Mouse (Mus musculus) heart, embryonic 16.5 days (tissue): ENCODE data around the gene Pithd1. TPM values are rescaled to one million over a fixed set of nuclear protein-coding genes. Genes with fewer than 3 reads are reported as not detected.

Experiments
- ATAC-seq: fragments of 200-750 bp; cut with Nextera tagmentation; replicated peaks from 2 replicates; pipeline ENCODE4 v1.8.0; 2017; ENCODE audit warnings: moderate number of reproducible peaks; ENCODE audit not compliant: insufficient read depth, low FRiP score; ENCODE audit errors: extremely low read depth
- H3K27ac ChIP-seq: fragments of 300-500 bp; sonication (generic); 2 replicates; pipeline ENCODE4 v1.5.1; 2014; ENCODE audit warnings: mild to moderate bottlenecking, low read length, control low read depth, moderate library complexity
- H3K27me3 ChIP-seq: fragments of 300-500 bp; sonication (generic); 2 replicates; pipeline ENCODE4 v1.6.1; 2014; ENCODE audit warnings: low read length, mixed read lengths; ENCODE audit not compliant: control insufficient read depth, insufficient read depth
- H3K36me3 ChIP-seq: fragments of 300-500 bp; sonication (generic); 2 replicates; pipeline ENCODE4 v1.6.1; 2014; ENCODE audit not compliant: control insufficient read depth, insufficient read depth
- H3K4me1 ChIP-seq: fragments of 300-500 bp; sonication (generic); 2 replicates; pipeline ENCODE4 v1.6.1; 2014; ENCODE audit warnings: low read length, mixed read lengths; ENCODE audit not compliant: control insufficient read depth, insufficient read depth
- H3K4me2 ChIP-seq: fragments of 300-500 bp; sonication (generic); 2 replicates; pipeline ENCODE4 v1.6.1; 2014; ENCODE audit warnings: low read depth, mild to moderate bottlenecking, control low read depth, low read length
- H3K4me3 ChIP-seq: fragments of 300-500 bp; sonication (generic); 2 replicates; pipeline ENCODE4 v1.5.1; 2014; ENCODE audit warnings: mild to moderate bottlenecking, control low read depth, low read length
- H3K9ac ChIP-seq: fragments of 300-500 bp; sonication (generic); 2 replicates; pipeline ENCODE4 v1.6.1; 2014; ENCODE audit warnings: low read length, control low read depth
- H3K9me3 ChIP-seq: fragments of 300-500 bp; sonication (generic); replicated peaks from 2 replicates; pipeline ENCODE4 v1.6.1; 2016; ENCODE audit warnings: low read length; ENCODE audit not compliant: control insufficient read depth
- WGBS: fragments of 180-500 bp; shearing (Covaris S2); extraction: QIAGEN DNeasy Blood & Tissue Kit; methylation state at CpG from one replicate; pipeline ENCODE4 v1.1.7; 2014; 5-methylcytosine and 5-hydroxymethylcytosine counted together
- polyA plus RNA-seq: library from polyadenylated mRNA; unstranded; fragments of >200 nt; fragmentation: Nextera tagmentation; extraction: Ambion mirVana; gene quantifications from 2 replicates; pipeline ENCODE4 v1.2.1, GENCODE M21; 2015

The Pithd1 gene
- polyA plus RNA-seq, 1 experiment from 2014 or later, result 64.5 TPM

GRCm38 (mm10) chr4:136022924-136023323, 35.9 kb upstream of the Pithd1 start:
- no peaks in the 10 kb centered on the region for H3K27me3 ChIP-seq
- 91% methylated on average over 9 of the region's 9 CpGs for WGBS
- H3K36me3 ChIP-seq, result no peaks in the 10 kb centered on the region
- no peaks in the 10 kb centered on the region for H3K9me3 ChIP-seq
- no peak overlapping the region for H3K9ac ChIP-seq
- H3K27ac ChIP-seq, result no peak overlapping the region
- no peak overlapping the region for H3K4me2 ChIP-seq
- no peak overlapping the region for H3K4me3 ChIP-seq
- peaks cover 9% of the 10 kb centered on the region for H3K4me1 ChIP-seq
- no peak for ATAC-seq

- ATAC-seq, result peak; percentile 100
- Histone ChIP-seq H3K27ac (peak within 1 kb of the TSS; percentile 89), H3K4me3 (peak within 1 kb of the TSS; percentile 100), H3K4me1 (peaks cover 9% of the 10 kb centered on the region), H3K9me3 (no peaks in the 10 kb centered on the region), H3K4me2 (peak within 1 kb of the TSS; percentile 74), H3K36me3 (no peaks in the 10 kb centered on the region), H3K27me3 (no peaks in the 10 kb centered on the region), H3K9ac (peak within 1 kb of the TSS; percentile 100)
- under 1% methylated on average over 48 of the region's 48 CpGs for WGBS
Observed at GRCm38 (mm10) chr4:136021549-136022047, 34.5 kb upstream of the Pithd1 start, which contains the start of gene Eloa. Gene Eloa (minus strand): TSS chr4:136021763.

- Histone ChIP-seq H3K27me3 (no peaks in the 10 kb centered on the region), H3K27ac (peak overlapping the region; percentile 89), H3K36me3 (no peaks in the 10 kb centered on the region), H3K4me2 (peak overlapping the region; percentile 74), H3K4me3 (peak overlapping the region; percentile 100), H3K9ac (peak overlapping the region; percentile 100), H3K9me3 (no peaks in the 10 kb centered on the region), H3K4me1 (peaks cover 9% of the 10 kb centered on the region)
- whole genome bisulfite sequencing, result under 1% methylated on average over 45 of the region's 62 CpGs
- ATAC-seq, result peak; percentile 63
Observed at GRCm38 (mm10) chr4:136020743-136021548, 33.9 kb upstream of the Pithd1 start.

GRCm38 (mm10) chr4:136016059-136016602, 29.1 kb upstream of the Pithd1 start:
- ATAC-seq, result no peak
- no peaks in the 10 kb centered on the region for H3K27me3 ChIP-seq
- H3K4me2 ChIP-seq, result no peak overlapping the region
- H3K4me3 ChIP-seq, result no peak overlapping the region
- no peak overlapping the region for H3K9ac ChIP-seq
- no peak overlapping the region for H3K27ac ChIP-seq
- H3K4me1 ChIP-seq, result peaks cover 9% of the 10 kb centered on the region
- no peaks in the 10 kb centered on the region for H3K9me3 ChIP-seq
- H3K36me3 ChIP-seq, result peaks cover 17% of the 10 kb centered on the region
- 78% methylated on average over 3 of the region's 3 CpGs for WGBS

- no peak overlapping the region for H3K27ac ChIP-seq
- H3K9ac ChIP-seq, result no peak overlapping the region
- 84% methylated on average over 4 of the region's 4 CpGs for WGBS
- peaks cover 64% of the 10 kb centered on the region for H3K36me3 ChIP-seq
- ATAC-seq, result no peak
- no peaks in the 10 kb centered on the region for H3K27me3 ChIP-seq
- no peaks in the 10 kb centered on the region for H3K9me3 ChIP-seq
- no peak overlapping the region for H3K4me2 ChIP-seq
- no peak overlapping the region for H3K4me3 ChIP-seq
- H3K4me1 ChIP-seq, result no peaks in the 10 kb centered on the region
Observed at GRCm38 (mm10) chr4:136010586-136010985, 23.5 kb upstream of the Pithd1 start.

GRCm38 (mm10) chr4:136008782-136009447, 21.9 kb upstream of the Pithd1 start:
- Histone ChIP-seq H3K4me2 (no peak overlapping the region), H3K27me3 (no peaks in the 10 kb centered on the region), H3K9me3 (no peaks in the 10 kb centered on the region), H3K4me3 (no peak overlapping the region), H3K27ac (no peak overlapping the region), H3K36me3 (peaks cover 77% of the 10 kb centered on the region), H3K9ac (no peak overlapping the region), H3K4me1 (no peaks in the 10 kb centered on the region)
- WGBS, result 89% methylated on average over 8 of the region's 8 CpGs
- ATAC-seq, result no peak

- Histone ChIP-seq H3K9ac (no peak overlapping the region), H3K27ac (no peak overlapping the region), H3K27me3 (no peaks in the 10 kb centered on the region), H3K9me3 (no peaks in the 10 kb centered on the region), H3K4me2 (no peak overlapping the region), H3K4me3 (no peak overlapping the region), H3K36me3 (peaks cover 73% of the 10 kb centered on the region), H3K4me1 (no peaks in the 10 kb centered on the region)
- no peak for ATAC-seq
- WGBS, result 91% methylated on average over 3 of the region's 3 CpGs
Observed at GRCm38 (mm10) chr4:136006821-136007220, 19.8 kb upstream of the Pithd1 start.

- Histone ChIP-seq H3K9ac (no peak overlapping the region), H3K36me3 (peaks cover 55% of the 10 kb centered on the region), H3K9me3 (no peaks in the 10 kb centered on the region), H3K4me1 (no peaks in the 10 kb centered on the region), H3K4me2 (no peak overlapping the region), H3K4me3 (no peak overlapping the region), H3K27me3 (no peaks in the 10 kb centered on the region), H3K27ac (no peak overlapping the region)
- ATAC-seq, result no peak
- 82% methylated on average over 2 of the region's 2 CpGs for WGBS
Observed at GRCm38 (mm10) chr4:136004921-136005320, 17.9 kb upstream of the Pithd1 start.
